Mouse (Mus musculus): ENCODE measurements around the gene Gfpt1. TPM values are rescaled to one million over a fixed set of nuclear protein-coding genes. Genes with fewer than 3 reads are reported as not detected.

Gene Gfpt1
- total RNA-seq (2014; rRNA removed) = 34.0 and 43.0 TPM in 2 replicates
- 12.5 and 16.5 TPM in 2 replicates for polyA plus RNA-seq (2015; fragmentation: Nextera tagmentation; extraction: Ambion mirVana)

DNA sequence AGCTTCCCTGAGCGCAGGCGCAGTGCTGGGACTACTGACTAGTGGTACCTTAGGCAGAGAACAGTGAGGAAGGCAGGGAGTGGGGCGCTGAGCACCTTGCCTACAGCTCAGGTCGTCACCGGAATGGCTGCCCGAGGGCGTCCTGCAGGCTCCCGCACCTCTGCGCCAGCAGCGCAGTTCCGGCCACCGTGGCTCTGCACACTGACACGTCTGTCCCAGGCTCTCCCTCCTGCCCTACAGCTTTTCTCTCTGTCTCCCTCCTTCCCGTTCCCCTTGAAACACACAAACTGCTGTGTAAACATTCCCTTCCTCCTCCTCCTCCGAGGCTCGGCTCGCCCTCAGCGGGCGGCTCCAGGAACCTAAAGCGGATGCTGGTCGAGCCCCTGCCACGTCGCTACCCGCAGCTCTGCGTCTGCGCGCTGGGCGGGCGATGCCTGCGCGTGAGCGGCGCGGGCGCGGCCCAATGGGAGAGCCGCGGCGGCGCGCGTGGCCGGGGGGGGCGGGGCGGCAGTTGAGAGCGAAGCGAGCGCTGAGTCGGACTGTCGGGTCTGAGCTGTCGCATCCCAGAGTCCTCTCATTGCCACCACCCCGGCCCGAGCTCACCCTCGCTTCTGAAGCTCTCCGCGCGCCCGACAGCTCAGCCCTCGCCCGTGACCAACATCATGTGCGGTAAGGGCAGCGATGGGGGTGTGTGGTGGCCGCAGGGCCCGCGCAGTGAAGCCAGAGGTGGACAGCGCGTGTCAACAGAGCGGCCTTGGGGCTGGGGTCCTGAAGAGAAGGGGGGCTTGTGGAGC lies at the start of gene Gfpt1:
TSS of gene Gfpt1 (plus strand) at position 510 of the 794 bp plus-strand sequence.
- Histone ChIP-seq H3K9me3 (ENCODE audit: low read length) (no peaks in the 10 kb centered on the region), H3K4me3 (ENCODE audit: low read depth, low read length) (peak within 1 kb of the TSS; percentile 82), H3K4me2 (ENCODE audit: low read depth) (peak within 1 kb of the TSS; percentile 57), H3K36me3 (ENCODE audit: insufficient read depth) (no peaks in the 10 kb centered on the region), H3K9ac (peak within 1 kb of the TSS; percentile 91), H3K27me3 (ENCODE audit: insufficient read depth, low read length) (no peaks in the 10 kb centered on the region), H3K4me1 (ENCODE audit: insufficient read depth) (peaks cover 15% of the 10 kb centered on the region; the same call in 1 of the 2 replicates), H3K27ac (ENCODE audit: low read depth, low read length) (peak within 1 kb of the TSS; percentile 97)
- ATAC-seq (peak; percentile 98), DNase-seq (peak; percentile 97)
- under 1% methylated on average over 68 of the region's 68 CpGs for WGBS
- peak; percentile 16; the same call in 1 of the 2 replicates for TF ChIP-seq CTCF (IDR thresholded peaks at IDR 0.05; ENCODE audit: low read depth)

DNA sequence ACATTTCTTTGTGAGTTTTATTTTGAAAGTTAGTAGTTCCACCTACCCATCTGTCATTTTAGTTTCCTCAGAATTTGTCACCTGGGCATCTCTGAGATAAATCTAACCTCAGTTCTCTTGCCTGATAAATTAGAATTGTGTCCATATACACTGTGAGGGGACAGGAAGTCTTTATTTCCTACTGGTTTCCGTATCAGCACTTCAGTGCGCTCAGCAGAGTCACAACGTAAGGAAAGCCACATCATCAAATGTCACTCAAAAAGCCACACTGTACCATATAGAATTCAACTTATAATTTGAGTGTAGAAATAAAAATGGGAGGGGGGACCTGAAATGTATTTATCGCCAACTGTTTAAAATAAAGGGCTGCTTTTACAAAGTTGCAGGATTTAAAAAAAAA lies 48.4 kb upstream of the Gfpt1 start:
- H3K4me2 ChIP-seq (ENCODE audit: low read depth) = no peak overlapping the region
- 91% methylated on average over 4 of the region's 4 CpGs for WGBS
- H3K4me3 ChIP-seq (ENCODE audit: low read depth, low read length) = no peak overlapping the region
- no peaks in the 10 kb centered on the region for H3K27me3 ChIP-seq (ENCODE audit: insufficient read depth, low read length)
- no peaks in the 10 kb centered on the region for H3K9me3 ChIP-seq (ENCODE audit: low read length)
- ATAC-seq = no peak
- no peaks in the 10 kb centered on the region for H3K4me1 ChIP-seq (ENCODE audit: insufficient read depth)
- H3K9ac ChIP-seq = no peak overlapping the region
- peaks cover 26% of the 10 kb centered on the region for H3K36me3 ChIP-seq (ENCODE audit: insufficient read depth)
- DNase-seq = no peak
- no peak for TF ChIP-seq CTCF (IDR thresholded peaks at IDR 0.05; ENCODE audit: low read depth)
- no peak overlapping the region for H3K27ac ChIP-seq (ENCODE audit: low read depth, low read length)

DNA sequence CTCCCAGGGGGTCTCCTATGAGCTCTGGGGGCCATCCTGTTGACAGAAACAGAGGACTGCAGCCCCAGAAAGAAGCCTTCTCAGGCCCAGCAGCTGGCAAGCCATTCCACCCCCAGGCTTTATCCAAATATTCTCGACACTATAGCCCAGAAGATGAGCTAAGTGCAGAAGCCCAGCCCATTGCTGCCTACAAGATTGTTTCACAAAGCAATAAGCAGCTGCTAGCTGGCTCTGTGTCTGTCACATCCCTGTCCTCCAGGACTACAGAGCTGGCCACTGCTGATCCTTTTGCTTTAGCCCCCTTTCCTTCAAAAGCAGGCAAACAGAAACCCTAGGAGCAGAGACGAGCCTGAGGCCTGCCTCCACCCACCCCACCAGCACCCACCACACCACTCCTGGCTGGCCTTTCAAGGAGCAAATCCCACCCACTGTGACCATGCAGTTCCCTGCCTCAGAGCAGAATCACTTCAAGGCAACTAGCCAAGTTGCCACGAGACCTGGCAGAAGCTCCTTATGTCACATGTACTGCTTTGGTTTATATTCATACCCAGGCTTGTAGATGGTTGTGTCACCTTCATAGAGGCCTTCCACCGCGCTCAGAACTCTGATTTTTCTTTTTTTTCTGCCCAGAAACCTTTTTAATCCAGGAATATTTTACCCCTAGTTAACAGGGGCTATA lies 45.9 kb upstream of the Gfpt1 start:
- no peaks in the 10 kb centered on the region for H3K9me3 ChIP-seq (ENCODE audit: low read length)
- no peak; the same call in 1 of the 2 replicates for ATAC-seq
- no peak for TF ChIP-seq CTCF (IDR thresholded peaks at IDR 0.05; ENCODE audit: low read depth)
- no peak overlapping the region for H3K27ac ChIP-seq (ENCODE audit: low read depth, low read length)
- DNase-seq = peak; percentile 13
- no peaks in the 10 kb centered on the region for H3K27me3 ChIP-seq (ENCODE audit: insufficient read depth, low read length)
- H3K4me1 ChIP-seq (ENCODE audit: insufficient read depth) = no peaks in the 10 kb centered on the region
- H3K4me3 ChIP-seq (ENCODE audit: low read depth, low read length) = no peak overlapping the region
- H3K36me3 ChIP-seq (ENCODE audit: insufficient read depth) = peaks cover 26% of the 10 kb centered on the region
- no peak overlapping the region for H3K9ac ChIP-seq
- 67% methylated on average over 5 of the region's 5 CpGs for WGBS
- no peak overlapping the region for H3K4me2 ChIP-seq (ENCODE audit: low read depth)

DNA sequence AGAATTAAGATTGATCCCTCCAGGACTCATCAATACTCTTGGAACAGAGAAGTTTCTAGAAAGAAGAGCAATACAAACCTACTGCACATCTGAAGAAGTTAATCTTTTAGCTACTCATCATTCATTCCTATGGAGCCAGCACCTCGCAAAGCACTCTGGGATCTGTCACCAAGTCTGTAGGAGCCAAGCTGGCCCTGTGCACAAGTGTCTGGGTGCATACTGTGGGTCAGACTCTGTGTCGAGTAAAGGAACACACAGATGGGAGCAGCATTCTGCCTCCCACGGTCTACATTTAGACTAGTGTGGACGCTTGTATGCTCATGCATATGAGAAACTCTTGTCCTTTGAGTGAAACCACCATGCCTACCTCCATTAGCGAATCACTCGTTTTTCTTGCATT lies 45.3 kb upstream of the Gfpt1 start:
- whole genome bisulfite sequencing = 94% methylated on average over 6 of the region's 6 CpGs
- H3K4me3 ChIP-seq (ENCODE audit: low read depth, low read length) = no peak overlapping the region
- no peak overlapping the region for H3K9ac ChIP-seq
- H3K36me3 ChIP-seq (ENCODE audit: insufficient read depth) = peaks cover 26% of the 10 kb centered on the region
- H3K4me1 ChIP-seq (ENCODE audit: insufficient read depth) = no peaks in the 10 kb centered on the region
- no peaks in the 10 kb centered on the region for H3K9me3 ChIP-seq (ENCODE audit: low read length)
- H3K27me3 ChIP-seq (ENCODE audit: insufficient read depth, low read length) = no peaks in the 10 kb centered on the region
- H3K27ac ChIP-seq (ENCODE audit: low read depth, low read length) = no peak overlapping the region
- H3K4me2 ChIP-seq (ENCODE audit: low read depth) = no peak overlapping the region
- DNase-seq (no peak), ATAC-seq (no peak)
- no peak for TF ChIP-seq CTCF (IDR thresholded peaks at IDR 0.05; ENCODE audit: low read depth)

DNA sequence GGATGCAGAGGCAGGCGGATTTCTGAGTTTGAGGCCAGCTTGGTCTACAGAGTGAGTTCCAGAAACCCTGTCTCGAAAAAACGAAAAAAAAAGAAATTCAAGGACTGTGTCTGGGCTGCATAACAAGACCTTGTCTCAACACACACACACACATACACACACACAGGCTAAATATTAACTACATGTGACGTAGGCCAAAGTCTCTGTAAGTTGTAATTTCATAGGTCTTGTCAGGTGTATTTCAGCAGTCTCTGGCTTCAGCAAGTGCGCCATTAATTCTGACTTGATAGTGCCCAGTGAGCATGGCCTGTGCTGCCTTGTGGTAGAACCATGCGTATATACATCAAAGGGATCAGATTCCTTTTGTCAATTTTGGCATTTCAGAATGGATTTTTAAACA lies 40.7 kb upstream of the Gfpt1 start:
- H3K9ac ChIP-seq = no peak overlapping the region
- ATAC-seq = no peak
- H3K36me3 ChIP-seq (ENCODE audit: insufficient read depth) = peaks cover 13% of the 10 kb centered on the region
- 95% methylated on average over 6 of the region's 6 CpGs for WGBS
- no peak overlapping the region for H3K4me3 ChIP-seq (ENCODE audit: low read depth, low read length)
- H3K4me1 ChIP-seq (ENCODE audit: insufficient read depth) = no peaks in the 10 kb centered on the region
- no peak overlapping the region for H3K4me2 ChIP-seq (ENCODE audit: low read depth)
- no peak for TF ChIP-seq CTCF (IDR thresholded peaks at IDR 0.05; ENCODE audit: low read depth)
- no peak for DNase-seq
- no peaks in the 10 kb centered on the region for H3K27me3 ChIP-seq (ENCODE audit: insufficient read depth, low read length)
- H3K27ac ChIP-seq (ENCODE audit: low read depth, low read length) = no peak overlapping the region
- no peaks in the 10 kb centered on the region for H3K9me3 ChIP-seq (ENCODE audit: low read length)

DNA sequence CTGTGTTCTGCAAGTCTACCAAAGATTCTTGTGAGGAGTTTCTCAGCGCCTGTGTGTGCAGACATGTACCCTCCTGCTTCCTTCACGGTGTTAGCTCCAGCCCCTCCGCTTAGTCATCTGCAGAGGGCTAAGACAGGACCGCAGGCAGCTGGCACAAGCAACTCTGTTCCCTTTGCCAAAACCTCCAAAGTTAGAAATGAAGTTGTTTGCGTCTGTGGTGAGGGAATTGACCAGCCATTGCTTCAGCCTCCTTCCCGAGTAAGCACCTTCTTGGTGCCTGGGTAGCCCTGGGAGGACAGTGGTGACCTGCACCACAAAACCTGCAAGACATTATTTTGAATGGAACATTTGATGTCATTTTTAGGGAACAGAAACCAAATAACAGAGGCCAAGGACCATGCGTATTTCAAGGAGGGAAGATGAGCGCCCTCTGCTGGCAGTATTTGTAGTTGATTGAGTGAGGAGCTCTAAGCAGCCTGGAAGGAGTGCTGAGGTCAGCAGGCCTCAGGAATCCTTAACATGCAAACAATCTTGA lies 40.1 kb upstream of the Gfpt1 start:
- DNase-seq (peak; percentile 87), ATAC-seq (peak; percentile 78)
- Histone ChIP-seq H3K4me1 (ENCODE audit: insufficient read depth) (no peaks in the 10 kb centered on the region), H3K36me3 (ENCODE audit: insufficient read depth) (peaks cover 8% of the 10 kb centered on the region), H3K27me3 (ENCODE audit: insufficient read depth, low read length) (no peaks in the 10 kb centered on the region), H3K4me2 (ENCODE audit: low read depth) (no peak overlapping the region), H3K4me3 (ENCODE audit: low read depth, low read length) (no peak overlapping the region), H3K9ac (no peak overlapping the region), H3K9me3 (ENCODE audit: low read length) (no peaks in the 10 kb centered on the region), H3K27ac (ENCODE audit: low read depth, low read length) (no peak overlapping the region)
- TF ChIP-seq CTCF (IDR thresholded peaks at IDR 0.05; ENCODE audit: low read depth) = peak; percentile 87
- 38% methylated on average over 8 of the region's 8 CpGs for WGBS

DNA sequence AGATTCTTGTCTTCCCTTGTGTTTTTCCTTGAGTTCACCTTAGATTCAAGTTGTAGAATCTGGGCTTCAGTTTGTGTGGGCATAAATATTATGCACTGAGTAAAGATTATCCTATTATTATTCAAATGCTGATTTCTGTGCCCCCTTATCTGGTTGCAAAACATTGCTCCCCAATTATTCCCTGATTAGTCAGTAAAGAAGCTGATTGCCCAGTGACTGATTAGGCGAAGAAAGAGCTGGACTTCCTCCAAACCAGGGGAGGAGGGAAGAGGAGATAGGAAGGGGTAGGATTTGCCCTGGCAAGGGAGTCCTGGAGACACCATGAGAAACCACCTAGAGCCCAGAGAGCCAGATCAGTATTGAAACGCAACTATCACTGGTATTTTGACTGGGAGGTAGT lies 38.5 kb upstream of the Gfpt1 start:
- WGBS = 48% methylated on average over 2 of the region's 2 CpGs
- no peak for ATAC-seq
- H3K9ac ChIP-seq = no peak overlapping the region

More for the DNA sequence above, 38.5 kb upstream of the Gfpt1 start:
- no peak for TF ChIP-seq CTCF (IDR thresholded peaks at IDR 0.05; ENCODE audit: low read depth)
- Histone ChIP-seq H3K27ac (ENCODE audit: low read depth, low read length) (no peak overlapping the region), H3K4me1 (ENCODE audit: insufficient read depth) (no peaks in the 10 kb centered on the region), H3K9me3 (ENCODE audit: low read length) (no peaks in the 10 kb centered on the region), H3K36me3 (ENCODE audit: insufficient read depth) (no peaks in the 10 kb centered on the region), H3K27me3 (ENCODE audit: insufficient read depth, low read length) (no peaks in the 10 kb centered on the region), H3K4me3 (ENCODE audit: low read depth, low read length) (no peak overlapping the region), H3K4me2 (ENCODE audit: low read depth) (no peak overlapping the region)
- no peak for DNase-seq
